Comparison of ENCODE assay signal across 18 mouse cellular contexts in genomic region chr5:48225500-48225899, GRCm38 (mm10).
DNase-seq lines count a peak whose midpoint lies in the region; ATAC-seq and TF ChIP-seq lines count a peak whose summit lies in the region.
"Had no signal": no experiment of that assay in that cellular context is flagged by ENCODE, and none has a peak within 500 bp of the region (broad histone marks: within the 10 kb centered on the region; RNA-seq: fewer than 3 reads in every experiment).

No protein-coding gene starts in this region.

- peak; percentile 5 for DNase-seq in lung, embryonic 14.5 days
- DNase-seq in lung, postnatal 0 days (ENCODE audit: low spot score) = no peak
- DNase-seq in brain, embryonic 14.5 days (ENCODE audit: low read depth) = peak; percentile 47
- DNase-seq in urinary bladder, adult 2 months (ENCODE audit: low spot score) = no peak
- DNase-seq: adrenal gland, adult 2 months; adrenal gland, postnatal 10 days; adrenal gland, postnatal 25 days; cerebellum, adult 11-12 months; cerebellum, adult 2 months; cerebellum, adult 9-10 months; cerebellum, postnatal 10 days; cerebellum, postnatal 25 days had no signal

- no peak for TF ChIP-seq EP300 in lung, postnatal 0 days (IDR thresholded peaks at IDR 0.05)

- WGBS in forebrain, embryonic 15.5 days = 50% methylated on average over 2 of the region's 2 CpGs
- WGBS in forebrain, embryonic 13.5 days = 66% methylated on average over 2 of the region's 2 CpGs
- 37% methylated on average over 2 of the region's 2 CpGs for WGBS in lung, embryonic 14.5 days
- 47% methylated on average over 2 of the region's 2 CpGs for WGBS in lung, postnatal 0 days
- WGBS in midbrain, embryonic 15.5 days = 29% methylated on average over 2 of the region's 2 CpGs
- 38% methylated on average over 2 of the region's 2 CpGs for WGBS in midbrain, embryonic 13.5 days

- ATAC-seq in forebrain, embryonic 15.5 days (replicated peaks) = 0 out of 2 replicates have a peak, but pooled peaks have one; percentile 51
- ATAC-seq in forebrain, embryonic 13.5 days = no peak
- no peak for ATAC-seq in lung, embryonic 14.5 days (ENCODE audit: insufficient read depth)
- ATAC-seq in lung, postnatal 0 days = no peak
- 0 out of 2 replicates have a peak, but pooled peaks have one; percentile 65 for ATAC-seq in midbrain, embryonic 15.5 days (replicated peaks)
- ATAC-seq in midbrain, embryonic 13.5 days = no peak

- no peaks in the 10 kb centered on the region for H3K36me3 ChIP-seq in forebrain, embryonic 15.5 days
- peaks cover 2% of the 10 kb centered on the region; the same call in 1 of the 2 replicates for H3K36me3 ChIP-seq in forebrain, embryonic 13.5 days (ENCODE audit: poor library complexity, severe bottlenecking)
- H3K36me3 ChIP-seq in lung, embryonic 14.5 days (ENCODE audit: insufficient read depth) = no peaks in the 10 kb centered on the region
- H3K36me3 ChIP-seq in lung, postnatal 0 days (ENCODE audit: insufficient read depth, low read length) = no peaks in the 10 kb centered on the region
- no peaks in the 10 kb centered on the region for H3K36me3 ChIP-seq in midbrain, embryonic 15.5 days (replicated peaks)
- no peaks in the 10 kb centered on the region; the same call in 1 of the 2 replicates for H3K36me3 ChIP-seq in midbrain, embryonic 13.5 days
- H3K36me3 ChIP-seq: embryonic facial prominence, embryonic 12.5 days had no signal

- TF ChIP-seq POLR2A in brain, embryonic 14.5 days (IDR thresholded peaks at IDR 0.05; ENCODE audit: borderline replicate concordance, extremely low read depth, insufficient read depth, insufficient read length, poor library complexity, severe bottlenecking) = no peak

- no peaks in the 10 kb centered on the region for H3K9me3 ChIP-seq in forebrain, embryonic 15.5 days
- no peaks in the 10 kb centered on the region for H3K9me3 ChIP-seq in forebrain, embryonic 13.5 days (replicated peaks)
- H3K9me3 ChIP-seq in lung, embryonic 14.5 days (ENCODE audit: low read depth, low read length) = no peaks in the 10 kb centered on the region
- no peaks in the 10 kb centered on the region for H3K9me3 ChIP-seq in lung, postnatal 0 days (ENCODE audit: low read length)
- H3K9me3 ChIP-seq in midbrain, embryonic 15.5 days = no peaks in the 10 kb centered on the region
- H3K9me3 ChIP-seq in midbrain, embryonic 13.5 days = no peaks in the 10 kb centered on the region
- H3K9me3 ChIP-seq: embryonic facial prominence, embryonic 10.5 days; embryonic facial prominence, embryonic 12.5 days had no signal

- TF ChIP-seq CTCF in lung, embryonic 14.5 days (IDR thresholded peaks at IDR 0.05; ENCODE audit: low read depth) = no peak
- TF ChIP-seq CTCF in lung, postnatal 0 days (IDR thresholded peaks at IDR 0.05) = no peak
- no peak for TF ChIP-seq CTCF in brain, embryonic 14.5 days (IDR thresholded peaks at IDR 0.05; ENCODE audit: borderline replicate concordance, extremely low read depth, insufficient read depth, insufficient read length)

- no peak overlapping the region for H3K4me2 ChIP-seq in forebrain, embryonic 15.5 days (replicated peaks)
- no peak overlapping the region for H3K4me2 ChIP-seq in forebrain, embryonic 13.5 days
- H3K4me2 ChIP-seq in lung, embryonic 14.5 days = no peak overlapping the region
- H3K4me2 ChIP-seq in lung, postnatal 0 days (replicated peaks; ENCODE audit: low read depth, low read length) = no peak overlapping the region
- H3K4me2 ChIP-seq in midbrain, embryonic 15.5 days = no peak overlapping the region
- H3K4me2 ChIP-seq in midbrain, embryonic 13.5 days (replicated peaks) = no peak overlapping the region
- H3K4me2 ChIP-seq: embryonic facial prominence, embryonic 12.5 days had no signal

- no peaks in the 10 kb centered on the region for H3K27me3 ChIP-seq in forebrain, embryonic 15.5 days
- H3K27me3 ChIP-seq in forebrain, embryonic 13.5 days = no peaks in the 10 kb centered on the region
- H3K27me3 ChIP-seq in lung, embryonic 14.5 days (ENCODE audit: insufficient read depth, low read length) = no peaks in the 10 kb centered on the region
- H3K27me3 ChIP-seq in lung, postnatal 0 days (replicated peaks; ENCODE audit: insufficient read depth, low read length) = no peaks in the 10 kb centered on the region
- H3K27me3 ChIP-seq in midbrain, embryonic 15.5 days (replicated peaks) = no peaks in the 10 kb centered on the region
- H3K27me3 ChIP-seq in midbrain, embryonic 13.5 days = no peaks in the 10 kb centered on the region
- H3K27me3 ChIP-seq: embryonic facial prominence, embryonic 12.5 days had no signal

- no peak overlapping the region for H3K9ac ChIP-seq in forebrain, embryonic 15.5 days (replicated peaks)
- H3K9ac ChIP-seq in forebrain, embryonic 13.5 days = no peak overlapping the region
- H3K9ac ChIP-seq in lung, embryonic 14.5 days = no peak overlapping the region
- H3K9ac ChIP-seq in lung, postnatal 0 days (replicated peaks; ENCODE audit: low read depth) = no peak overlapping the region
- no peak overlapping the region for H3K9ac ChIP-seq in midbrain, embryonic 15.5 days
- no peak overlapping the region for H3K9ac ChIP-seq in midbrain, embryonic 13.5 days (replicated peaks)
- H3K9ac ChIP-seq: embryonic facial prominence, embryonic 12.5 days had no signal

- no peaks in the 10 kb centered on the region for H3K4me1 ChIP-seq in forebrain, embryonic 15.5 days
- no peaks in the 10 kb centered on the region for H3K4me1 ChIP-seq in forebrain, embryonic 13.5 days
- no peaks in the 10 kb centered on the region for H3K4me1 ChIP-seq in lung, embryonic 14.5 days (ENCODE audit: insufficient read depth)
- H3K4me1 ChIP-seq in lung, postnatal 0 days (ENCODE audit: insufficient read depth, low read depth, low read length) = no peaks in the 10 kb centered on the region
- no peaks in the 10 kb centered on the region for H3K4me1 ChIP-seq in midbrain, embryonic 15.5 days
- no peaks in the 10 kb centered on the region for H3K4me1 ChIP-seq in midbrain, embryonic 13.5 days (replicated peaks)
- H3K4me1 ChIP-seq: embryonic facial prominence, embryonic 10.5 days; embryonic facial prominence, embryonic 12.5 days had no signal

- no peak overlapping the region for H3K4me3 ChIP-seq in forebrain, embryonic 15.5 days
- H3K4me3 ChIP-seq in forebrain, embryonic 13.5 days = no peak overlapping the region
- H3K4me3 ChIP-seq in lung, embryonic 14.5 days (ENCODE audit: low read depth, low read length) = no peak overlapping the region
- no peak overlapping the region for H3K4me3 ChIP-seq in lung, postnatal 0 days (ENCODE audit: low read depth, low read length)
- no peak overlapping the region for H3K4me3 ChIP-seq in midbrain, embryonic 15.5 days
- H3K4me3 ChIP-seq in midbrain, embryonic 13.5 days (replicated peaks) = no peak overlapping the region
- H3K4me3 ChIP-seq: embryonic facial prominence, embryonic 10.5 days; embryonic facial prominence, embryonic 12.5 days had no signal

- H3K27ac ChIP-seq in forebrain, embryonic 15.5 days (replicated peaks) = no peak overlapping the region
- no peak overlapping the region for H3K27ac ChIP-seq in forebrain, embryonic 13.5 days
- H3K27ac ChIP-seq in lung, embryonic 14.5 days (ENCODE audit: low read depth) = no peak overlapping the region
- no peak overlapping the region for H3K27ac ChIP-seq in lung, postnatal 0 days (ENCODE audit: low read length)
- no peak overlapping the region for H3K27ac ChIP-seq in midbrain, embryonic 15.5 days
- no peak overlapping the region for H3K27ac ChIP-seq in midbrain, embryonic 13.5 days
- H3K27ac ChIP-seq: embryonic facial prominence, embryonic 10.5 days; embryonic facial prominence, embryonic 12.5 days had no signal

Comparison
In these comparisons a context has a peak if more than half of its experiments do, and no peak if none do; other contexts are left out.
1. ATAC-seq: peak in forebrain, embryonic 15.5 days (single experiment) and midbrain, embryonic 15.5 days (single experiment); none in forebrain, embryonic 13.5 days (single experiment), lung, embryonic 14.5 days (single experiment), lung, postnatal 0 days (single experiment) and midbrain, embryonic 13.5 days (single experiment).
2. DNase-seq: peak in lung, embryonic 14.5 days (single experiment) and brain, embryonic 14.5 days (single experiment); none in lung, postnatal 0 days (single experiment) and urinary bladder, adult 2 months (single experiment).